Mouse (Mus musculus) heart, adult 2 months (tissue): ENCODE data around the gene Hipk4. TPM values are rescaled to one million over a fixed set of nuclear protein-coding genes. Genes with fewer than 3 reads are reported as not detected.

Source experiments
- DNase-seq, 2 experiments: peaks; one replicate each; pipeline ENCODE4 v3.0.0; 2021
- H3K27ac ChIP-seq: fragments of 200-600 bp; 2 replicates; pipeline ENCODE4 v1.8.1; 2022
- H3K27me3 ChIP-seq: fragments of 200-500 bp; 2 replicates; pipeline ENCODE4 v1.6.1; 2012; ENCODE audit warnings: mild to moderate bottlenecking, low read length, inconsistent platforms, mixed read lengths; ENCODE audit not compliant: control insufficient read depth, insufficient read depth
- H3K36me3 ChIP-seq: fragments of 200-500 bp; 2 replicates; pipeline ENCODE4 v1.6.1; 2012; ENCODE audit warnings: low read length, inconsistent platforms; ENCODE audit not compliant: control insufficient read depth, insufficient read depth
- H3K4me1 ChIP-seq: fragments of 200-500 bp; 2 replicates; pipeline ENCODE4 v1.6.1; 2011; ENCODE audit warnings: low read length; ENCODE audit not compliant: control insufficient read depth, insufficient read depth
- H3K4me3 ChIP-seq: fragments of 200-600 bp; 2 replicates; pipeline ENCODE4 v1.8.1; 2022
- H3K79me2 ChIP-seq: fragments of 200-500 bp; replicated peaks from 2 replicates; pipeline ENCODE4 v1.6.1; 2012; ENCODE audit warnings: mild to moderate bottlenecking, inconsistent platforms, low read length, moderate library complexity, mixed read lengths; ENCODE audit not compliant: control insufficient read depth, insufficient read depth
- H3K9ac ChIP-seq: fragments of 200-500 bp; 2 replicates; pipeline ENCODE4 v1.6.1; 2012; ENCODE audit warnings: low read depth, mild to moderate bottlenecking, control low read depth, inconsistent platforms, low read length, mixed read lengths
- CTCF ChIP-seq: fragments of 200-600 bp; IDR thresholded peaks from 2 replicates; pipeline ENCODE4 v1.8.1; 2022; ENCODE audit warnings: antibody characterized with exemption, mild to moderate bottlenecking, moderate library complexity
- EP300 ChIP-seq: fragments of 200-500 bp; IDR thresholded peaks from 2 replicates; pipeline ENCODE4 v1.6.1; 2011; ENCODE audit warnings: low read depth, low read length, control low read depth; ENCODE audit not compliant: insufficient read depth
- POLR2A ChIP-seq: fragments of 200-500 bp; IDR thresholded peaks from 2 replicates; pipeline ENCODE4 v1.6.1; 2011; ENCODE audit warnings: mild to moderate bottlenecking, low read depth, low read length, control low read depth; ENCODE audit not compliant: insufficient read depth
- WGBS: fragments of 180-500 bp; shearing (Covaris S2); methylation state at CpG from one replicate; pipeline ENCODE4 v1.1.7; 2018; 5-methylcytosine and 5-hydroxymethylcytosine counted together
- intact Hi-C: fragments of 180-260 bp; cut with DNase I; formaldehyde crosslinking; loops from one replicate; pipeline ENCODE4 v1.15.1; 2025
- polyA plus RNA-seq: library from polyadenylated mRNA; depleted of rRNA; stranded (reverse); fragments of >200 nt; gene quantifications from 2 replicates; pipeline ENCODE4 v1.2.3, GENCODE M21; 2012
- total RNA-seq, 2 experiments: library from RNA; stranded (reverse); gene quantifications; 2 replicates each; pipeline ENCODE4 v1.2.3; 2021

Hipk4 gene
- total and polyA plus RNA-seq, 3 experiments, result 0.10 to 0.21 (median 0.14) TPM

DNA sequence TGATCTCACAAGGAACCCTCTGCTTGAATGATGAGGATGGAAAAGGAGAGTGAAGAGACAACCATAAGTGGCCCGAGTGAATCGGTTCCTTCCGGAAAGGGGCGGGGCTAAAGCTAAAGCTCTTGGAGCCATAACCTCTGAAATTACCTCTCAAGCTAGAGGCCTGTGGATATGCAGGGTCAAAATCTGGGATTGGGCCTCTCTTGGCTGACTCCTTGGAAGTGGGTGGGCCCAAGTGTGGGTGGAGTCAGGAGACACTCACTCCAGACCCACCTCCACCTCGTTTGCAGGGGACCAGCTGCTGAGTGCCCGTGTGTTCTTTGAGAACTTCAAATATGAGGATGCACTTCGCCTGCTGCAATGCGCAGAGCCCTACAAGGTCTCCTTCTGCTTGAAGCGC, 8.1 kb upstream of the Hipk4 start:
- TF ChIP-seq EP300 (no peak), POLR2A (no peak), CTCF (no peak)
- Histone ChIP-seq H3K79me2 (no peaks in the 10 kb centered on the region), H3K4me1 (no peaks in the 10 kb centered on the region), H3K27ac (no peak overlapping the region), H3K9ac (no peak overlapping the region), H3K4me3 (no peak overlapping the region), H3K27me3 (no peaks in the 10 kb centered on the region), H3K36me3 (no peaks in the 10 kb centered on the region)
- 76% methylated on average over 9 of the region's 9 CpGs for WGBS
- DNase-seq, result no peak
- intact Hi-C loops, result no loop called here

DNA sequence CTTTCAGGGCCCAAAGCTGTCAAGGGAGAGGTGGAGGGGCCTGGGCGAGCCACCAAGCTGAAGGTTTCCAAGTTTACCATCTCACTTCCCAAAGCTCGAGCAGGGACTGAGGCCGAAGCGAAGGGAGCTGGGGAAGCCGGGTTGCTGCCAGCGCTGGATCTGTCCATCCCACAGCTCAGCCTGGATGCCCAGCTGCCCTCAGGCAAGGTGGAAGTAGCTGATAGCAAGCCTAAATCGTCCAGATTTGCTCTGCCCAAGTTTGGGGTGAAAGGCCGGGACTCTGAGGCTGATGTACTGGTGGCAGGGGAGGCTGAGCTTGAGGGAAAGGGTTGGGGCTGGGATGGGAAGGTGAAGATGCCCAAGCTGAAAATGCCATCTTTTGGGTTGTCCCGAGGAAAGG, 4.8 kb upstream of the Hipk4 start:
- WGBS, result 86% methylated on average over 9 of the region's 9 CpGs
- Histone ChIP-seq H3K36me3 (no peaks in the 10 kb centered on the region), H3K79me2 (no peaks in the 10 kb centered on the region), H3K27me3 (no peaks in the 10 kb centered on the region), H3K9ac (no peak overlapping the region), H3K4me3 (no peak overlapping the region), H3K27ac (no peak overlapping the region), H3K4me1 (no peaks in the 10 kb centered on the region)
- intact Hi-C loops, result no loop called here
- TF ChIP-seq EP300 (no peak), POLR2A (no peak), CTCF (no peak)
- no peak for DNase-seq

DNA sequence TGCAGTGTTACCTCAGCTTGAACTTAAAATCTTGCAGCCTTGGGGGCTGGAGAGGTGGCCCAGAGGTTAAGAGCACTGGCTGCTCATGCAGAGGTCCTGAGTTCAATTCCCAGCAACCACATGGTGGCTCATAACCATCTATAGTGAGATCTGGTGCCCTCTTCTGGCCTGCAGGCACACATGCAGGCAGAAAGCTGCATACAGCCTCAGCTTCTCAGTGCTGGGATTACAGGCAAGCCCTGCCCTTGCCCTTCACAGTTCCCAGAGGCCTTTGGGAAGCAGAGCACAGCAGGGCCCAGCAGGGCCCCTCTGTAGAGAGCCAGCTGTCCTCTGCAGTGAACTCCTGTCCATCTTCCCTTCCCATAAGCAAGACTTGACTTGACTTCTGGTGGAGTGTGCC, 3.0 kb upstream of the Hipk4 start:
- no peaks in the 10 kb centered on the region for H3K4me1 ChIP-seq
- H3K4me3 ChIP-seq, result no peak overlapping the region
- H3K79me2 ChIP-seq, result no peaks in the 10 kb centered on the region
- no peaks in the 10 kb centered on the region for H3K36me3 ChIP-seq
- intact Hi-C loops, result no loop called here
- no peaks in the 10 kb centered on the region for H3K27me3 ChIP-seq
- TF ChIP-seq EP300 (no peak), POLR2A (no peak), CTCF (peak; percentile 31; the same call in 1 of the 2 replicates)
- H3K27ac ChIP-seq, result no peak overlapping the region
- no peak for DNase-seq
- no peak overlapping the region for H3K9ac ChIP-seq

DNA sequence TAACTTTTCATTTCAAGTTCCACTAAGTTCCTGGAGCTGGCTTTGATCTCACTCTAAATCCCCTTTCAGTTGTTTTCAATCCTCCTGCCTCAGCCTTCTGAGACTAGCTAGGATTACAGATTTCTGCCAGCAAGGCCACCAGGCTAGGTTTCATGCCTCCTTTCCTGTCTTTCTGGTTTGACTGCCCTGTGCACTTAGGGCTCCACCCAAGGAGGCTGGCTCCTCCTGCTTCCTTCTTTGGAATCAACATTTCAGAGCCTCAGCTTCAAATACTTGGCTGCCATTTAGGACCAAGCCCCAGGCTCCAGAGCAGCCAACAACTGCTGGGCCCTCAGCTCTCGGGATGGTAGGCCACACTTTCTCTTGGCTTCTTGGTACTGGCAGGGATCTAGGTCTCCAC, 2.5 kb upstream of the Hipk4 start:
- intact Hi-C loops, result no loop called here
- H3K36me3 ChIP-seq, result no peaks in the 10 kb centered on the region
- H3K9ac ChIP-seq, result no peak overlapping the region
- whole genome bisulfite sequencing, result 45% methylated on average over 1 of the region's 1 CpGs
- H3K27me3 ChIP-seq, result no peaks in the 10 kb centered on the region
- no peak for DNase-seq
- TF ChIP-seq EP300 (no peak), POLR2A (no peak), CTCF (no peak)
- H3K27ac ChIP-seq, result no peak overlapping the region
- no peak overlapping the region for H3K4me3 ChIP-seq
- no peaks in the 10 kb centered on the region for H3K79me2 ChIP-seq
- H3K4me1 ChIP-seq, result no peaks in the 10 kb centered on the region

DNA sequence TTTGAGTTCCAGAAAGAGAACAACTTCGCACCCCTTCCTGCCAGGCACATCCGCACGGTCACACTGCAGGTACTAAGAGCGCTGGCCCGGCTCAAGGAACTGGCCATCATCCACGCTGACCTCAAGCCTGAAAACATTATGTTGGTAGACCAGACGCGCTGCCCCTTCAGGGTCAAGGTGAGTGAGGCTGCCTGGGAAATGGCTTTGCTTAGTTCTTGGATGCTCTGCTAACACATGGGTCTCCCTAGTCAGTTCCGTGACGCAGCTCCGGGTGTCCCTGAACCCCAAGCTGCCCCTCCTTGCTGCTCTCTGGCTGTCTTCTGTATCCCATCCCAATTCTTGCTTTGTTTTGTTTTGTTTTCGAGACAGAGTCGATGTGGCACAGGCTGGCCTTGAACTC, 738 bp downstream of the Hipk4 start:
- no peak overlapping the region for H3K9ac ChIP-seq
- no peak for DNase-seq
- TF ChIP-seq POLR2A (no peak), EP300 (no peak), CTCF (no peak)
- no peak overlapping the region for H3K27ac ChIP-seq
- no peak overlapping the region for H3K4me3 ChIP-seq
- no peaks in the 10 kb centered on the region for H3K36me3 ChIP-seq
- H3K4me1 ChIP-seq, result no peaks in the 10 kb centered on the region
- no peaks in the 10 kb centered on the region for H3K79me2 ChIP-seq
- intact Hi-C loops, result no loop called here
- WGBS, result 93% methylated on average over 13 of the region's 13 CpGs
- H3K27me3 ChIP-seq, result no peaks in the 10 kb centered on the region

DNA sequence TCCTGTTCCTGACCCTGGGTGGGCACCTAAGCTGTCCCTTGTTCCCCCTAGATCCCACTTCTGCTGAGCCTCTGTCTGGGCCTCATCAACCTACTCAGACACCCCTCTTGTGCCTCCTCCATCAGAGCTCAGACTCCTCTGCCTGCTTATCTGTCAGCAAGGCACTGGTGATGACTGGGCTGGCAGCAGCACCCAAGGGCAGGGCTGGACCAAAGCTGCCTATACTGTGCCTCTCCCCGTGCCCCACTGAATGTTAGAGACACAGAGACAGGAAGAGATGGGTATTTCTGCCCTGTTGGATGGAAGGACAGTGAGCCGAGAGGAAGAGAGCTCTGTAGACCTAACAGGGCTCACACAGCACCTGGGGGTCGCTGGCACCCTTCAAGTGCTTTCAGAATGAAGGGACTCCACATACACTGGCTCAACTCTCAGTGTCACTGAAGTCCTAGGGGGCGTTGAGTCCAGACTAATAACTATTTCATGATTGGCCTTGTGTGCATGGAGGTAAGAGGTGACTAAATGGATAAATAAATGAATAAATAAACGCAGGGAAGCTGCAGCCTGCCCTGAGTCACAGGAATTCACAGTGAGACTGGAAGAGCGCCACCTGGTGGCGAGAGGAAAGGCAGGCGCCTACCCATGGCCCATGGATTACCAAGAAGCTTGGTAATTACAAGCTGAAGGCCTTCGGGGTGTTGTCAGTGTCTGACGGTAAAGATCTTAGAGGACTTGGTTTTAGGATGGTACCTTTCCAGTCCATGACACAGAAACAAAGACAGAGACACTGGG, 3.2 kb downstream of the Hipk4 start:
- H3K27ac ChIP-seq, result no peak overlapping the region
- H3K27me3 ChIP-seq, result no peaks in the 10 kb centered on the region
- WGBS, result 18% methylated on average over 10 of the region's 10 CpGs
- peak; percentile 77 to 83 for DNase-seq
- no peaks in the 10 kb centered on the region for H3K36me3 ChIP-seq
- H3K4me3 ChIP-seq, result no peak overlapping the region
- intact Hi-C loops, result loop anchor here (1.0 to 5.0 kb wide), 5 partner anchors 17 to 190 kb away; partner anchors contain the start of genes Blvrb and Sptbn4
- no peaks in the 10 kb centered on the region for H3K4me1 ChIP-seq
- H3K79me2 ChIP-seq, result no peaks in the 10 kb centered on the region
- TF ChIP-seq CTCF (peak; percentile 97), POLR2A (no peak)
- no peak overlapping the region for H3K9ac ChIP-seq
